Mouse (Mus musculus) G1E-ER4 (cell line): ENCODE data around the gene Urad. TPM values are rescaled to one million over a fixed set of nuclear protein-coding genes. Genes with fewer than 3 reads are reported as not detected.

Experiments used
- GATA1 ChIP-seq: IDR thresholded peaks from one replicate; pipeline ENCODE4 v1.8.0; 2012; ENCODE audit warnings: low read length, inconsistent platforms
- polyA plus RNA-seq: library from polyadenylated mRNA; stranded (reverse); fragments of >175 nt; gene quantifications from 2 replicates; pipeline ENCODE4 v1.2.3, GENCODE M21; 2012

Gene Urad
- polyA plus RNA-seq, 1 experiment = not detected

DNA sequence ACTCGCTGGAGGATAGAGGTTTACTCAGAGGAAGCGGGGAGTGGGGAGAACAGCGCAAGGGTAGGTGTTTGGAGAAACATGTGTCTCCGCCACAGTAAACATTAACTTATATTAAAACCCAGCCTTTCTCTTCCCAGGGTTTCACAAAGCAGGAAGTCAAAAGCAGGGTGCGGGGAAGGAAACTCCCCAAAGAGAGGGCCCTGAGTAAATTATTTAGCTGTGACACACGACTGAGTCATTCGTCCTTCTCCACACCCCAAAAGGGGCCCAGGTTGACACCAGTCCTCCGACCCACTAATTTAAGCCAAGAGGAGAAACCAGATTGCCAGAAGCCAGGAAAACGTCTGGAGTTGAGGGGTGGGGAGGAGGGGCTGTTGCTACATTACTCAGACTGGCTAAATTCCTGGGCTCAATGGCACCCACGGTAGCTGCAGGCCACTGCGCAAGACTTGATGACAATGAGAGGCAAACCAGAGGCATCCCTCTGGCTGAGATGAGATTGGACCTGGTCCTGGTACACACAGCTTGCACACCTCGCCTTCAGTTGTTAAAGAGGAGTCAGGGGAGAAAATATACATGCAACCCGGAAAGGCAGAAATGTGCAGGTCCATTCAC is 29.6 kb downstream of the Urad start:
- TF ChIP-seq GATA1 = no peak

DNA sequence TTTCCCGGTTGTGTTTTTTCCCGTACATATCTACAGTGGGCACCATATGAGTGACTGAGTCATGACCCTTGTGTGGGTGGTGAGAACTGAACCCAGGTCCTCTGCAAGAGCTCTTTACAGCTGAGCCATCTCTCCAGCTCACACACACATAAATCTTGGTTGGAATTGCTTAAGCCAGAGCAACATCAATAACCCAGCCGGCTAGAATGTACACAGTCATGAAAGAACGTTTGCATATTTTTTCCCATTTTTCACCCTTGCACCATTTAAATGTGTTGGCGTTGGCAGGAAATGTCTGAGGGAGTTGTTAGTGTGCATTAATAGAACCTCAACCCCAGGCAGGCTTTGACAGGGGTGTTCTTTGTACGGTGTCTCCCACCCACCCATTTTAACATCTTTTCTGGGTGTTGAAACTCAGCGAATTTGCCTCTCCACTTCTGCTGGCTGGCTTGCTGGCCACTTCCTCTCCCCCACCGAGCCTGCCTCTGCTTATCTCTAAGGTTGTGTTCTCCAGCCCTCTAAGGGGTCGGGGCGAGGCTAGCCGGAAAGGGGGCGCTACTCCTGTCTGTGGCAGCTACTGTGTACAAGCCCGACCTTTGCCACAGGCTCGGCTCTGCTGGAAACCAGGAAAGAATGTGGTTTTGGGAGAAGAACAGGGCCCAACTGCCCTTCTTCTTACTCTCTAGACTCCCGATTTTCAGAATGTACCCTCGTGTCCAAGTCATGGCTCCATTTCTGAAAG is 30.3 kb downstream of the Urad start:
- TF ChIP-seq GATA1 = no peak

DNA sequence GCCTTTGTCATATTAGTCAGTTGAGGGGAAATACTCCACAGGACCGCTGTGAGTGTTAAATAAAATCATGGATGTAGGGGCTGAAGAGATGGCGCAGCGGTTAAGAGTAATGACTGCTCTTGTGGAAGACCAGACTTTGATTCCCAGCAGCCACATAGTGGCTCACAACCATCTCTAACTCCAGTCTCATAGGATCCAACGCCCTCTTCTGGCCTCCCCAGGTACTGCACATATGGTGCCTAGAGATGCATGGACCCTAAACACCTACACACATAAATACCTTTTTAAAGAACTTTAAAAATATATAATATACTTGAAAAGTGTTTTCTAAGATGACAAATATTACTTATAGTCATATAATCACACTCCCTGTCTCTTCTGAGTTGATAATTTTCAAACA is 37.9 kb downstream of the Urad start:
- TF ChIP-seq GATA1 = no peak

DNA sequence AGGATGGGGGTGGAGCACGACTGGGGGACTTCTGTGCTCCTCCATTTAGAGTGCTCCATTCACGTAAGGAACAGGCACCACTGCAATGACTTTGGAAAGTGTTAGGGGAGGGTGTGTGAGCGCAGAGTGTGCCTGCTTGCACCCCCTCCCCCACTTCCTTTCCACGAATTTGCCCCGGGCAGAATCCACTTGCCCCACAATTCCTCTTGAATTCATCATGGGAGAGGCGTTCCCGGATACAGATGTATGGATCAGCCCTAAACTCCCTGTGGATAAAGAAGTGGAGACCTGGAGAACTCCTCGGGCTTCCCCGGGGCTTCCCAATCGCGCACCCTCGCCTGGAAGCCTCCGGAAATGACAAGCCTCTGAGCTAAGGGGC is 44.7 kb downstream of the Urad start:
- TF ChIP-seq GATA1 = no peak

DNA sequence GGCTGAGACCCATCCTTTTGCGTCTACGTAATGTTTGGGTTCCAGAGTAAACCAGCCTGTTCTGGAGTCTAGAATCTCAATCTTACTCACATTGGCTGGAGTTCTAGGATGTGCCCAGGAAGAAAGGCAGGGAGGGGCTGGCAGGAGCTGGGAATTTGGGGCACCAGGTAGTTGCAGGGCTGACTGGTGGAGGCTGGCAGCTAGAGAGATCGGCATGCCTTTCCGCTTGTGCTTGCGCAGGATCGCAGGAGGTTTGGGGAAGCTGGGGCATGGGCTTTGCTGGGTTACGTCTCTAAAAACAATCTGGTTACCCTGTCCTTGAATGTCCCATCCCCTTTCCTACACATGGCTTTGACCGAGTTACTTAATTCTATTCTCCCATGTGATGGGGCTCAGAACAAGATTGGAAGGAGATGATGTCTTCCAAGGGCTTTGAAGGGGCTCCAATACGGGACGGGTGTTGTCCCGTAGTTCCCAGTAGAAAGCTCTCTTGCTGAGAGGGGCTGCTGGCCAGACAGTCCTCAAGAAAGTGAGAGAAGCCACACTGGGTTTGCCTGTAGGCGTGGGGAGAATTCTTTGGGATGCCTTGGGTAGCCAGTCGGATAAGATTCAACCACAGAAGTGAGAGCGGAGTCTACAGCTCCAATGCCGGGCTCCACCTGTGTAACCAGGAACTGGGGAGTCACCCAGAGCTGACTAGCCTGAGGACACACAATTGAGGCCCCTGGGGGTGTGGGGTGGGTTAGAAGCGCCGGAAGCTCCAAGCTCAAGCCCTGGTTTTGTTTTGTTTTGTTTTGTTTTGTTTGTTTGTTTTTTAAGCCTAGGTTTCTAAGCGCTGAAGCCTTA is 45.3 kb downstream of the Urad start:
- TF ChIP-seq GATA1 = no peak

DNA sequence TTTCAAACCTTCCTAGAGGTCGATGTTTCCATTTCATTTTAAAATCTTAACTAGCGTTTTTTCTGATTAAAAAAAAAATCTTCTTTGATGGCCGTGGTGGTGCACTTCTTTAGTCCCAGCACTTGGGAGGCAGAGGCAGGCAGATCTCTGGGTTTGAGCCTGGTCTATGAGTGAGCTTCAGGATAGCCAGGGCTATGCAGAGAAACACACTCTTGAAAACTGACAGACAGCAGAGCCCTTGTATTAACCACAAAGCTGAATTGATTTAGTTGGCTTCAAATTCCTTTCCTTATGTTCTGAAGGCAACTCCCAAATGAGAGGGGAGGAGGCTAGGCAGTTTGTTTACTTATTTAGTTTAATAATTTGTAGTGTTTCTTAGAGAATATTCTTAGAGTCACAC is 46.5 kb downstream of the Urad start:
- TF ChIP-seq GATA1 = no peak

DNA sequence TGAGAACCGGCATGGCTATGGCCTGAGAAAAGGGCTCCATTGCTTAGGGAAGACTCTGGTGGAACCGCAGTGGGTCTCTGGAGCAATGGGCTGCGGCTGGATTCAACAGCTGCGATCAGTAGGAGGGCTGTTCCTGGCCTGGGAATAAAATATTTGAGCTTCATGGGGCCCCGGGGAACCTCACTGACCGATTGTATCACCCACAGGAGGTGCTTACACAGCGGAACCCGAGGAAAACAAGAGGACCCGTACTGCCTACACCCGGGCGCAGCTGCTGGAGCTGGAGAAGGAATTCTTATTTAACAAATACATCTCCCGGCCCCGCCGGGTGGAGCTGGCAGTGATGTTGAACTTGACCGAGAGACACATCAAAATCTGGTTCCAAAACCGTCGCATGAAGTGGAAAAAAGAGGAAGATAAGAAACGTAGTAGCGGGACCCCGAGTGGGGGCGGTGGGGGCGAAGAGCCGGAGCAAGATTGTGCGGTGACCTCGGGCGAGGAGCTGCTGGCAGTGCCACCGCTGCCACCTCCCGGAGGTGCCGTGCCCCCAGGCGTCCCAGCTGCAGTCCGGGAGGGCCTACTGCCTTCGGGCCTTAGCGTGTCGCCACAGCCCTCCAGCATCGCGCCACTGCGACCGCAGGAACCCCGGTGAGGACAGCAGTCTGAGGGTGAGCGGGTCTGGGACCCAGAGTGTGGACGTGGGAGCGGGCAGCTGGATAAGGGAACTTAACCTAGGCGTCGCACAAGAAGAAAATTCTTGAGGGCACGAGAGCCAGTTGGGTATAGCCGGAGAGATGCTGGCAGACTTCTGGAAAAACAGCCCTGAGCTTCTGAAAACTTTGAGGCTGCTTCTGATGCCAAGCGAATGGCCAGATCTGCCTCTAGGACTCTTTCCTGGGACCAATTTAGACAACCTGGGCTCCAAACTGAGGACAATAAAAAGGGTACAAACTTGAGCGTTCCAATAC is 47.8 kb downstream of the Urad start:
- TF ChIP-seq GATA1 = no peak

DNA sequence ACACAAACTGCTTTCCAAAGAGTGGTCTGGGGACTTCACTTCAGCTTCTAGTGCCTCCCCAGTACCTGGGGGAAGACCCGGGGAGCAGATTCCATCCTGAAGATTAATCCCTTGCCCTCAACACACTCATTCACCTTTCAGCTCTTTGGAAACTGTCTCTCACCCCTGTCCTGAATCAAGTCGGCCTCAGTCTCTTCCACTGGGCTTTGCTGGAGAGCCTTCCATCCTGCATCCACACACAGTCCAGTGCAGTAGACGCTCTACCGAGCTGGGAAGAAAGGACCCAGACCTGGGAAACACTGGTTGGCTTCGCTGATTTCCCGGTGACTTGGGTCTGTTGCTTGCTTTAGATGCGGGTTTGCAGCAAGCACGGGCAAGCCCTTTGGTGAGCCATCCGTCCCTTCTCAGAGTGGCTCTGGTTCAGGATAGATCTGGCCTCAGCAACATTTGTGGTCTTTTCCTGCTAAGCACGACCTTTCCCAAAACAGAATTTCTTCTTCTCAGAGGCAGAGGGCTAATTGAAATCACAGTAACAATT is 49.4 kb downstream of the Urad start:
- TF ChIP-seq GATA1 = no peak

DNA sequence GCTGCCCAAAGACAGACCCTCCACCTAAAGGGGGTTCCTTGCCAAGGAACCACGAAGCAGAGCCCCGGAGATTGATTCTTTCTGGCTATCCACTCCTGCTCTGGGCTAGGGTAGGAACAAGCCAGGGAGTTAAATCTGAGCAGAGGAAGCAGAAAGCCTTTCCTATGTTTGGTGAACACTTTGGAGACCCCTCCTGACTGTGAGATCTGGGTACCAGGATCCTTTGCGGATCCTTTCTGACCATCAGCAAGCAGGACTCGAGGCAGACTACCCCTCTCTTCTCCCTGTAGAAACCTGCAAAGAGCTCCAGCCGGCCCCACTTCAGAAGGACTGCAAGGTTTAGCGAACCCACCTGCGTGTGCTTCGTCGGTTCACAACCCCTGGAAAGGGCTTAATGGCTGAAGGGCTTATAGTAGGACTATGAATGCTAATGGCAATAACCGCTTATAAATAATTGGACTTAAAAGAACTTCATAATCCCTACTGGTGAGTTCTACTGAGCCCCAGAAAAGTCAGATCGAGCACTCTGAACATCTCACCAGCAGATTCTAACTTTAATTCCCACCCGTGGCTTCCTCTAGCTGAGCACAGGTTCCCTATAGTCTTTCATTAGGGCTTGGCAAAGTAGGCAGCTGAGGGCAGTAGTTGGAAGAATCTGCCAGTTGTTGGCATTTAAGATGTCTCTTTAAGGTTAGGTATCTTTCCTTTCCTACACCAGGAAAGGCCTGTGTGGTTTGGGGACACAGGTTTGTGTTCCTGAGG is 50.0 kb downstream of the Urad start:
- no peak for TF ChIP-seq GATA1

DNA sequence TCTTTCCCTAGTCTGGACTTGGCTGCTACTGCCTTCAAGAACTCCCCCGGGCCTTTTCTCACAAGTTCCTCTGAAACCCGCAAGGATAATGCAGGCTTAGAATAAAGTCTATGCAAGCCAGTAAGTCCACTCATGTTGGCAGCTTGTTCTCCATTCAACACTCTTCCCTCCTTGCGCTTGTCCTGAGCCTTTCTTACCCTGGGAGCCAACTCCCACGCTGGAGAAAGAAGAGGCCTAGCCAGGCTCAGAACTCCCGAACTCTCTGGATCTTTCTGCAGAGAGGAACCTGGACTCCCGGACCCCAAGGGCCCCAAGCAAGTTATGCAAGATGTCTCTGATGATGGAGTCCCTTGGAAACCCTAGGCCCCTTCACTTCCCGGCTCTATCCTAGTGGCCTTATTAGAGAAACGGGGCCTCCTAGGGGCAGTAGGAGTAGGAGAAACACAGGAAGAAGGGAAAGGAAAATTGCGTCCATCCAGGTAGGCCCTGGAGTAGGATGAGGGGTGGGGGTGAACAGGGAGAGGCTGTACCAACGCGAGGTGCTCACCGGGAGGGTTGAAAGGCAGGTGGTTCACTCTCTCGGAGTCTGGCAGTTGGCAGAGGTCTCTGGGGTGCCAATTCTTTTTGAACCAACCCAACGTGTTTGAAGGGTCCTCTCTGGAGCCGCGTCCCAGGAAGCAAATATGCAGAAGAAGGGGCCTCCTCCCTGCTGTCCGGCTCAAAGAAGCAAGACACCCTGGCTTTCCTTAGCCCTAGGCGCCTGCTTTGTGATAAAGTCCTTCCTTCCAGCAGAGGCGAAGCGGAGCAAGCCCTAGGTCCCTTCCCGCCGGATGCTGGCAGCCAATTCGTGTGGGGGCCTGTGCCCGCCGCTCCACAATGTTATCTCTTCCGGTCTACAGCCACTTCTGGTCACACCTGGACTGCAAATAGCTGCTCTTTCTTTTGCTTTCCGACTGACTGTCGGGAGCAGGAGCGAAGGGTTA is 51.3 kb downstream of the Urad start:
- no peak for TF ChIP-seq GATA1

DNA sequence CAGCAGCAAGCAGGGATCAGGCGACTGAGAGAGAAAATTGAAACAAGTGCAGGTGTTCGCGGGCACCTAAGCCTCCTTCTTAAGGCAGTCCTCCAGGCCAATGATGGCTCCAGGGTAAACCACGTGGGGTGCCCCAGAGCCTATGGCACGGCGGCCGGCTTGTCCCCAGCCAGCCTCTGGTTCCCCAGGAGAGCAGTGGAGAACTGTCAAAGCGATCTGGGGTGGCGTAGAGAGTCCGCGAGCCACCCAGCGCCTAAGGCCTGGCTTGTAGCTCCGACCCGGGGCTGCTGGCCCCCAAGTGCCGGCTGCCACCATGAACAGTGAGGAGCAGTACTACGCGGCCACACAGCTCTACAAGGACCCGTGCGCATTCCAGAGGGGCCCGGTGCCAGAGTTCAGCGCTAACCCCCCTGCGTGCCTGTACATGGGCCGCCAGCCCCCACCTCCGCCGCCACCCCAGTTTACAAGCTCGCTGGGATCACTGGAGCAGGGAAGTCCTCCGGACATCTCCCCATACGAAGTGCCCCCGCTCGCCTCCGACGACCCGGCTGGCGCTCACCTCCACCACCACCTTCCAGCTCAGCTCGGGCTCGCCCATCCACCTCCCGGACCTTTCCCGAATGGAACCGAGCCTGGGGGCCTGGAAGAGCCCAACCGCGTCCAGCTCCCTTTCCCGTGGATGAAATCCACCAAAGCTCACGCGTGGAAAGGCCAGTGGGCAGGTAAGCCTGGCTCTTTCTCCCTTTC is 52.1 kb downstream of the Urad start, which contains the start of gene Pdx1:
Gene Pdx1 (plus strand): TSS at position 34 of the 747 bp plus-strand sequence.
- TF ChIP-seq GATA1 = no peak

DNA sequence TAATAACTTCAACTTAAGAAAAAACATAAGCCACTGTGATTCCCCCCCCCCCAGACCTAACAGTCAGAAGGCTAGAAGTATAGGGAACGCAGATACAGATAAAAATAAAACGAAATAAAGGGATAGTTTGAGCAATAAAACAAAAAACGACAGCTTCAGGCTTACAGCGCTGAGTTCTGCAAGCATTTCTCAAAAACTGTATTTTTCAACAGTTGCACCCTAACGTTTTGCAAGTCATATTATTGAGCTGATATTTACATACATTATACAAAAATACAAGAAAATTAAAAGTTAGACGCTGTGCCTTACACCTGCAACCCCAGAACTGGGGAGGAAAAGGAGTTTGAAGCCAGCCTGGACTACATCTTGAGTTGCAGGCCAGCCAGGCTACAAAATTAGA is 52.9 kb downstream of the Urad start:
- TF ChIP-seq GATA1 = no peak
